Mouse (Mus musculus): ENCODE measurements around the gene Fcamr.

Gene Fcamr

DNA sequence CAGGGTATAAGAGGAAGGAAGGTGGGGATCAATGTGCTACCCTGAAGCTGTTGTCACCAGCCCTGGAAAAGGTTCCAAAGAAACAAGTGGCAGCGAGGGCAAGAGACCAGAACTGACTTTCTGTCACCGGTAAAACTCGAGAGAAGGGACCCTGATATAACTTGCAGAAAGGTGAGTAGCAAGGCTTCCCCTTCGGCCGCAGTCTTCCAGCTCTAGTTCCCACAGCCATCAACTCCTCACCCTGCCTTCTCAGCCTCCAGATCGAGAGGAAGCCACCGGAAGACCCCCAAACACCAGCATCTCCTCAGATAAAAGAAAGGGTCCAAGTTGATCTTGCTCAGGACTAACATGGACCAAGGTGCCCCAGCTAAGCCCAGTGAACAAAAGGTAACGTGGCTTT, at the start of gene Fcamr:
TSS of gene Fcamr (plus strand) at position 301 of the 400 bp plus-strand sequence.
- no peak for DNase-seq

DNA sequence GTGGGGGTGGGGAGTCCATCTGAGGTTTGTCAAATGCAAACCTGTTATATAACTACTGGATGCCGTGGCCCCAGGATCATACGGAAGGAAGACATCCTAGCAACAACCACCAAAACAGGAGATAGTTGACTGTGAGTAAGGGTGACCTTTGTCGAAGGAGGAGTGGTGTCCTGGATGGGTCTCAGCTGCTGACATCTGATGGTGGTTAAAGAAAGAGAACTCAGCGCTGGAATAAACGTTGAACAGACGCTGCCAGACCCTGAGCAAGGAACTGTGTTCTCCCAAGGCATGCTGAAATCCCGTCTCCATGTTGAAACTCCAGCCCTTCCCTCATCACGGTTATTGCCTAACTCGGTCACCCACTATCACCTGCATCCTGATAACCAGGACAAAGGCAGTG, 41.0 kb upstream of the Fcamr start:
- no peak for DNase-seq

DNA sequence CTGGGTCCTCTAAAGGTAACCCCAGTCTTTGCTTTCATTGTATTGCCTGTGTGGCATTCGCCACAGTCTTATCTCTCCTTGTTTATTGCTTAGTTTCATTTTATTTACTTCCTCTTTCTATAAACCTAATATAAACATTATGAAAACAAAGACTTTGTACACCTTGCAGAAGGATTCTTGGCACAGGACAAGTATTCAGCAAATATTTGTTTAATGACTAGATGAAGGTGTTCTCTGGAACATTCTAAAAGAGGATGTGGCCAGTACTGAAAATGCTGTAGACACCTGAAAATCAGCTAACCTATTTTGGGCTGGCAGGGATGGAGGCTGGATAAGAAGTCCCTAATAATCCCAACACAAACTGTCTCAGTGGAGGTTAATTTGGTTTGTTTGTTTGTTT, 39.1 kb upstream of the Fcamr start:
- DNase-seq: no peak

DNA sequence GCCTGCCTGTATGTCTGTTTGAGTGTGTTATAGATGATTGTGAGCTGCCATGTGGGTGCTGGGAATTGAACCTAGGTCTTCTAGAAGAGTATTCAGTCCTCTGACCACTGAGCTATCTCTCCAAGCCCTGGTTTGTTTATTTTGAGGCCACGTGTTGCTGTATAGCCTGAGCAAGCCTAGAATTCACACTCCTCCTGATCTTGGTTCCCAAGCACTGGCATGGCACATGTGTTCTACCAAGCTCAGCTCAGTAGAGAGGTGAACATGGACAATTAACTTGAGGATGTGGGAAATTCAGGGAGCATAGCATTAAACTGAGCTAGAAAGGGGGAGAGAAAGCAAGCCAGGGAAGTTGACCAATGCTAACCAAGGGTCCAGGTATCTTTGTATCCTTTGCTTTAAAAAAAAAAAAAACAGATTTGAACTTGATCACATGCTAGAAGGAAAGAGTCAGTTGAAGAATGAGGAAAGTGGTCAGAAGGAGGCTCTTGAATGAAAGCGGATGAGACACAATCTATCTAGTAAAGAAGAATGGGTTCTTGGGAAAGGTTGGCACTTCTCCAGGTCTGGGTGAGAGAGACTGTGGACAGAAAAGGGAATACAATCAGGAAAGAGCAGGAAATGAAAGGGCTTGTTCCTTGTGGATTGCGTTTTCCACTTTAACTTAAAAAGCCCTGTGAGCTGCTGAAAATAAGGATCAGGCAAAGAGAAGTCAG, 38.5 kb upstream of the Fcamr start:
- no peak for DNase-seq

DNA sequence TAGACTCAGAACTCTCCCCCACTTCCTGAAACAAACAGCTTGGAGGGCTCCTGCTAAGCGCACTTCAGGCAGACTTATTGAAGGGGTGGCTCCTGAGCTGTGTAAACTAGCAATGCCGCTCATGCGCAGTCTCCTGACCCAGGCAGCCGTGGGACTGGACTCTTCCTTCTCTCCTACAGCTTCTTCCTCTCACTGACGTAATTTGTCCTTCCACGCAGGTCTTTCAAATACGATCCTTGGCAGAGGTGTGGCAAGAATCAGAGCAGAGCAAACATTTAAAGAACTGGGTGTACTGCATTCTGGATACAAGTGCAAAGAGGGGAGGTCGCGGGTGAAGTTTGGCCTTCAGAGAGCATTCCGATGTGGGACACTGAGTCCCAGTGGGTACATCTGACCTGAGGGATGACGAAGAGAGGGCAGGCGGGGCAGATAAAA, 36.7 kb upstream of the Fcamr start:
- no peak for DNase-seq

DNA sequence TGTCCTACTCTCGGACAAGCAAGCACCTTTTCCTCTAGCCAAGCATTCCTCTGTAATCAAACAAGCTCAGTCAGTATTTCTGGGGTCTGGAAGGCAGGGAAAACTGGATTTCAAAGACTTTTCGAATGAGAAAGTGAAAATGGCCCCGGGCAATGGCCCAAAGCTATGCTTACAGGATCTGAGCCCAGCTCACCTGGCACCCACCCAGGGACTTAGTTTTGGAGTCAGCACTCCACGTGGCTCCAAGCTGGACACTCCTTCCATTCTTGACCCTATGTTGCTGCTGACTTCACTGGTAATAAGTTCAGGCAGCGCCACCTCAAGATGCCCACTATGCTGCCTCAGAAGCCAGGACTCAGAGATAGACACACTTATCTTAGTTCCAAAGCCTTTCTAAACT, 33.6 kb upstream of the Fcamr start:
- DNase-seq: no peak

DNA sequence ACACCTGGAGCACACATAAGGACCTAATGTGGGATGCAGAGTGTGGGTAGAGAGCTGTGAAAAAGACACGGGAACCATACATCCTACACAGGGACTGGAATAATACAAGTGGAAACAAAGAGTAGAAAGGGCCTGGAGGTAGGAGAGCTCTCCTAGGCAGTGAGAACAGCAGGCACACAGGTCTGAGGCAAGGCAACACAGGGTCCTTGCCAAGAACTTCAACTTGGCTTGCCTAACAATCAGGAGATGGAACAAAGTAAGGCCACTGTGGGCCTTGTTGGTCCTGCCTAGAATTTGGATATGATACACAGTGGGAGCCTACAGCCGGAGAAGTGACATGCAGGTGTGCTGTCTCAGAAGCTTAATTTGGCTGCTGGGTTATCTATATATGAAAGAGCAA, 30.8 kb upstream of the Fcamr start:
- DNase-seq: no peak

DNA sequence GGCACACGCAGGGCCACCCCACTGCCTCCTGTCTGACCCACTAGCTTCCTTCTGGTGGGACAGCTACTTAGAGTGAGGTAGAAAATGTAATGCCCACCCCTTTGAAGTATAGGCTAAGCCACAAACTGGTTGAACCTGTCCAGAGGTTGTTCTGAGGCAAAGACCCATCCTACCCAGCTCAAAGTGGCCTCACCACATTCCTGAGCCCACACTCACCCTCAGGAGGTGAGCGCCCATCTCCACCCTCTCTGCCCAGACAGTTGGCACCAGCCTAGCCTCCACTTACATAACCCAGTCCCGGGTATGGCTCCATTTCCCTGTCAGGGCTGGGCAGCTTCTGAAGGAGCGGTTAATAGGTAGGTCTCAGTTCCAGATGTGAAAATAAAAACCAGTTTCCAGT, 30.2 kb upstream of the Fcamr start:
- no peak for DNase-seq

DNA sequence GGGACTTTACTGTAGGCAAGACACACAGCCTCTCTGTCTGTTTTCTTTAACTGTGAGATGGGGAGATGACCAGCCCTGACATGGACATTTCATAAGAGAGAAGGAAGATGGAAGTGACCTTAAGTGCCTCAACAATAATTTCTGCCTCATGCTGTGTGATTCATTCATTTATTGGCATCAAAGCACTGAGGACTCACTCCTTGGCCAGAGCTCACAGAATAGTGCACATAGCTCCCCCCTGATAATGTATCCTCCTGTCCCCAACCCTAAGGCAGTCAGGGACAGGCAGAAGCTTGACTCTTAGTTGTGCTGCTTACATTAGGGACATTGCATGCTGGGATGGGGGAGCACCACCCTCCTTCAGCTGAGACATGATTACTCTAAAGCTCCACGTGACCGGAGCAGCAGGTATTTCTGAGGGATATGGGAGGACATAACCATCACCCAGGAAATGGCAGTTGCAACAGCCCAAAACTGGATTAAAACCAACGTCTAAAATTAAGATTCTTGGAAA, 29.7 kb upstream of the Fcamr start:
- DNase-seq: no peak

DNA sequence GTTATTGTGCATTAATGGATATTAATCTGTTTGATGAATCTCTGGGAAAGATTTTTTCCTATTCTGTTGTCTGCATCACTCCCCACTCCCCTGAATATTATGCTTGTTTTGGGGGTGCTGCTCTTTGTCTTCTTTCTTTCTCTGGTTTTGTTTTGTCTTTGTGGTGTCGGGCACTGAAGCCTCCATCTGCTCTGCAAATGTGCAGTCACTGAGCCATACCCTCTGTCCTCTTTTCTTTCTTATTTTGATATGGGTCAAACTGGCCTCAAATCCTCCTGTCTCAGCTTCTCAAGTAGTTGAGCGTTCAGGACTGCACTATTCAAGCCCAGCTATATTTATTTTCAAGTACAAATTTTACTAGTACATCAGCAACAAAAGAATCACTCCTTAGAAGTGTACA, 25.5 kb upstream of the Fcamr start:
- no peak for DNase-seq

DNA sequence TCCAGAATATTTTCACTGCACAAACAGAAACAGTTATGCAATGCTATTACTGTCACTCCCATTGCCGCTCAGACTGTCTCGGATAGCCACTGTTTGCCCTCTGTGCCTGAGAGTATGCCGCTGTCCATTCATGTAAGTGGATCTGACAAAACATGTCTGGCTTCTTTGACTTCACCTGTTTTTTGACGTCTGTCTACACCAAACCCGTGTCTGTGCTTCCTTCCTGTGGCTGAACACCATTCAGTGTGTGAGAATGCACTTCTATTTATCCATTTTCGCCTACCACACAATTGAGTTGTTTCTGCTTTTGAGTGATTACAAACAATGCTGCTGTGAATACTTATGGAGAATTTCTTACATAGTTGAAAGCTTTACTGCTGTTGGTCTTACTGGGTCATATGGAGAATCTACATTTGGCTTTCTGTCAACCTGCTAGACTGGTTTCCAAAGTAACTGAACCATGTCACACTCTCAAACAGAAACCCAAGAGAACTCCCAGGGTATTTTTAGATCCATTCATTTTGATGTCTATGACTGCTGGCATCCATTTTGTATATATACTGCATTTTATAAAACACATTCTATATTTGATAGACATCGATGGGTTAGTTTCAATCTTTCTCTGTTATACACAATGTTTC, 24.9 kb upstream of the Fcamr start:
- no peak for DNase-seq

DNA sequence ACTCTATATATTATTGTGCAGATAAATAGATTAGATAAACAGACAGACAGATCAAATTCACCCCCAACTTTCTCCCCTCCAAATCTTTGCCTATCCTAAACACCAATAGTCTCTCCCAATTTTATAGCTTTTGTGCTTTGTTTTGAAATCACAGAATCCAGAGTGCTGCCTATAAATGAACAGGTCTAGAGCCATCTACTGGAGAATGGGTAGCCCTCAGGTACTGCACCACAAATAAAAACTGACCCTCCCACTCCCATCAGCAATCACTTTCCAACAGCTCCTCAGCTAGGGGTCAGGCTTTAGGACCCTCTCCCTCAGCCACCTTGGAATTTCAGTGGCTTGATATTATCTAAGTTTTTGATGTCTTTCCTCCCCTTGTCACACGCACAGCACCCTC, 24.1 kb upstream of the Fcamr start:
- DNase-seq: no peak

DNA sequence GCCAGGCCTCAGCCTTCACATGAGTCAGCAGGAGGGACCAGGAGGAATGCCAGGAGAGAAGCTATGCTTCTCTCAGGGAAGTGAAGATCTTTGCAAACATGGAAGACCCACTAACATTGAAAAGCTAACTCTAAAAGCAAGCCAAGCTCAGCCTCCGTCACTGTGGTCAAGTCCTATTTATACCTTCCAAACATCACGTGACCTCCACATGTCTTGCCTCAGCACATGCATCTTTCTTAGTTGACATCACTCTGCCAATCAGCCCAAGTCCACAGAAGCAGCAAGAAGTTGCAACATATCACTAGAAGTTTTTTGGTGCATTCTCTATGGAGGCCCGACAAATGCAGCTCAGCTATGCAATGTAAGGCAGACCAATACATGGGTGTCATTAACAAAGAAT, 20.8 kb upstream of the Fcamr start:
- DNase-seq: no peak

DNA sequence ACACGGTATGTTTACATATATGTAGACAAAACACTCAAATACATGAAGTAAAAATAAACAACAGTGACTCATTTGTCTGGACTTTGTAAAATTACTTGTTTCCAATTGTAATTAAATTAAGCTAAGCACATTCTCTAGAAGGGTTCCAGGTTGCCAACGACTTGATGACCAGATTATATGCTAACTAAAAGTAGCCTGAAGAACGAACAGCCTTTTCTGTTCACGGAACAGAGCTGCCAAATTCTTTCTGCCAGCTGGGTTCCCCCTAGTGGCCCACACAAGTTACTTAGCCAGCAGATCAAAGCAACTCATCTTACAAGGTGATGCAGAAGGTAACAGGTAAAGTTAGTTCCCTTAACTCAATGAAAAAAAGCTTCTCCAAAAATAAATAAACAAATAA, 16.6 kb upstream of the Fcamr start:
- peak; percentile 18 to 21 for DNase-seq

DNA sequence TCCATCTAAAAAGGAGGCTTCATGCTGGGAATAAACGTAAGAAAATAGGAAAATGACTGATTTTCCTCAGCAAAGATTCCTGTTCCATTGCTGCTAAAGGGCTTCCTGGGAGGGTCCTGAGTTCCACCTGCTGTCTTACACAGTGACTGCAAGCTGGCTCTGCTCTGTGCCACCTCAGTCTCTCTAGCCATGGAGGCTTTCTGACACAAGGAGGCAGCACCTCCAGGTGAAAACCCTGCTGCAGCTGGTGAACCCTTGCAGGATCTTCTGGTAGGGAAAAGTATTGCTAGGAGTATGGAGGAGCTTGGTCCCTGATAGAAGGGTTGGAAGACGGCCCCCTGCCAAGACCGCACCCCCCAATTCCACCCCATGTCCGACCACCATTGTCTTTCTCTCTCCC, 13.7 kb upstream of the Fcamr start:
- DNase-seq: no peak

DNA sequence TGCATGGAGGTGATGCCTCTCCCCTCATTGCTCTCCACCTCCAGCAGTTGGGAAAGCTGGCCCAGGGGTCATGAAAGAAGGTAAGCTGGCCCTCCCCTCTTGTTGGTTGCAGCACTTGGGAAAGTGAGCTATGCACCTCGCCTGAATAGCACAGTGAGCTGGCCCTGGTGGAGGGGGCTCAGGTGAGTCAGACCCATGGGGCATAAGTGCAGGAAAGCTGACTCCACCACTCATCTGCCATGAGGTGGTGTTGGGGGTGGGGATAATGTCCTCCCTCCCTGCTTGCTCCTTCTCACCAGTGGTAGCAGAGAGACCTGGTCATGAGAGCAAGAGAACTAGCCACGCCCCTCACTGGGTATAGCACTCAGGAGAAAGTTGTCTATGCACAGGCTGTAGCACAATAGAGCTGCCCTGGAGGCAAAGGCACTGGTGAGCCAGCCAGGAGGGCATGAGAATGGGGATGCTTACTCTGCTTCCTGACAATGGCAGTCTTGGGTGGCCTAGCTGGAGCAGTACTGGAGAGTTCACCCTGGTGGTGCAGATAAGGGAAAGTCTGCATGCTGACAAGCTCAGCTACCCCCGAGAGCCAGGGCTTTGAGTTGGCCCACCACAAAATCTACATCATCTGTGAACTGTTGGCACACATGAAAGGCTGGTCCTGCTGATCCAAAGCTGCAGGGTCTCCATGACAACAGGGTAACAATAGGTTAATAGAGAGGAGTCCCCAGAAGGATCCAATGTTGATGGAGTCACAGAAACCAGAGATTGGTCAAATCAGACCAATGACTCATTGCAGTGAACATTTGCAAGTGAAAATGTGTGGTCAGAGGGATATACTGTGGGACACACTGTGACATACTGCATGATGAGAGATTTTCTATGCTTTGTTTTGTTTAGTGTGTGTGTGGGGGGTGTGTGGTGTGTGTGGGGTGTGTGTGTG, 10.9 kb upstream of the Fcamr start:
- DNase-seq: no peak

DNA sequence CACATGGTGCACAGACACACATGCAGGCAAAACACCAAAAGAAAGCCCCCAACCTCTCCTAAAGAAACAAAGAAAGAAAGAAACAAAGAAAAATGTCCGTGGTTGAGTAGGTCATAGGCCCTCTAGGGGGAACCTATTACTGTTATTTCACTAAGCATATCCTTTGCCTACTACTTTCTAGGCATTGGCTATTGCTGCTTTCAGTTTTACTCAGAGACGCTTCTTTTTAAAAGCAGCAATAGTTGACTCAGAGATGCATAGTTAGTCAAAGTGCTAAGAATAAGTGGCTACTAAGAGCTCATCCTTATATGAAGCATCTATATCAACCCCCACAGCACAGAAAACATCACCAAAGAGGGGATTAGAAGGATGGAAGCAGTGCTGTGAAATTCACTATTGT, 5.4 kb upstream of the Fcamr start:
- no peak for DNase-seq

DNA sequence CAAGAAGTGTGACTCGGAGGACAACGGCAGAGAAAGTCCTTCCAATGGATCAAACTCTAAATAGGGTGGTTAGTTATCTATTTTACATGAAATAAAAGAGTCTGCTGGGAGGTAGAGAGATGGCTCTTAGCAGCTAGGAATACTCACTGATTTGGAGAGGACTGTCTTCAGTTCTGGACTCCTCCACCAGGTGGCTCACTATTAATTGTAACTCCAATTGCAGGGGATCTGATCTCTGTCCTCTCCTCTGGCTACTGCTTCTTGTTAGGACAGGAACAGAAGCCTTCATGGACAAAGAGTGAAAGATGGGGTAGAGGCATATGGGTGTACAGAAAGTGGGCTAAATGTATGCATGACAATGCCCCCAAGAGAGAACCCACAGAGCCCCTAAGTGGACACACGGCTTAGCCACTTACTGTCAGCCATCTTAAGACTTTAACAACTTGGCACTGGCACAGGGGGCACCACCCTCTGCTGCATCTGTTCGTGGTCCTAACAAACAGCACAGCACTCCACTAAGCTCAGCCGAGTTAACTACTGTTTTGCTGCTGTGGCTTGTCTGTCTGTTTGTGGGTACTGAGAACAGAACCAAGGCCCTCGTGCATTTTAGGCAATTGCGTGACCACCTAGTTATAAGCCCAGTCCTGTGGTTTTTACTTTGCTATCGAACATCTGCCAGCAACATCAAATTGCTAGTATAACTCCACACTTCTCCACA, 3.6 kb upstream of the Fcamr start:
- DNase-seq: peak; percentile 53 to 74

DNA sequence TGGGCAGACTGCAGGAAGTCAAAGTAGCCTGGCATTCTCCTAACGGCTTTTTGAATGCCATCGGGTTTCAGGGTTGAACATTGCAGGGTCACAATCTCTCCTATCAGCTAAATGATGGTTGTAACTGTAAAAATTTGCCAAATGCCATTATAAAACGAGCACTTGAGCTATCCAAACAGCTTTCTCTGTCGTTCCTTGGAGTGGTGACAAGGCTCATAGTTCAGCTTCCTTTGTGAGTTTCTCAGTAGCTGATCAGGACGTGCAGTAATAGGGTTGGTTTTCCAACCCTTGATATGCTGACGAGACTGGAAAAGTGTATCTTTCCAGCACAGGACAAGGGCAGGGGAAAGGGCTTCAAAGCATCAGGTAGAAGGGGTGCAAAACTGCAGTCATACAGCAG, 2.7 kb upstream of the Fcamr start:
- DNase-seq: no peak

DNA sequence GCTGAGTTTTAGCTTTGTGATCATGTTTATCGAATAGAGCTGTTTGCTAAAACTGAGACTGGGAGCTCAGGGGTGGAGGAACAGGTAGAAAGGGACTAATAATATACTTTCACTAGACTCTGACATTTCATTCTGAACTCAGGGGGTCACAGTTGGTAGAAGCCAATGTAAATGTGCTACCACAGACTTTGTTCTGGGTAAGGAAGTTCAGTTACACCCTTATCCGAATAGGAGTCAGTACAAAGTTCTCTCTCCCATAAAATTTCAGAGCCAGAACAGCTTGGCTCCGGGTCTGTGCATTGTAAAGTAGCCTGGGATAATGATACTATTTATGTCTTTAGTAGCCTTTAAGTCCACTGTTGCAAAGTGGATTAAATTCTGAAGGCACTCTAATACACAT, 2.2 kb upstream of the Fcamr start:
- DNase-seq: no peak

DNA sequence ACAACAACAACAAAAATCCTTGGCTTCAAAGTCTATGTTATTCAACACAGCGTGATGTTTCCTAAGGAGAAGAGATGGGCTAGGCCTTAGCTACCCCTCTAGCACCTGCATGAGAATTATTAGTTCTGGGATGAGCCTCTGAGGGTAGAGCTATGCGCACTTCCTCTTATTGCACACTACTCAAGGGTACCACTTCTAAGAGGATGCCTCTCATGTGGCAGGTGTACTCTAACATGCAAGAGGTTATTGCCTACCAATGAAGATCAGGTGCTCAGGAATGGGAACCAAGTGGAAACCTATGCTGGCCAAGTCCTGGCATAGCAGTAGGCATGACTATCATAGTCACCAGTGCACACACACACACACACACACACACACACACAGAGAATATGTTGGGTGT, 1.3 kb upstream of the Fcamr start:
- no peak for DNase-seq

DNA sequence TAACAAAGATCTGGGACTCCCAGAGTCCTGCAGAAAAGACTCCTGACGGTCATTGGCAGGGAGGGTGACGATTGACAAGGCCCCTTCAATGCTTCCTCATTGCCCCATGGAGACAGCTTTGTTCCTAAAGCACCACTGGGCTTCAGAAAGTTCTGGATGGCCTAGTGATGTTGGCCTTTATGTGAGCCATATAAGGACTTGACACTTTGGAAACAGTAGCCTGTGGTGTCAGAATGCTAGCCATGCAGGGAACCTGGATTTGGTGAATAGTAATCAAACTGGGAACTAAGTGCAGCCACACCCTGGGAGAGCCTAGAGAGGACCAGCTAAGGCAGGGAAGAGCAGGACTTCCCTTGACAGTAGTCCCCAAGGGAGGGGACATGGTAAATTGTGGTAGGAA, 809 bp downstream of the Fcamr start:
- DNase-seq: no peak

DNA sequence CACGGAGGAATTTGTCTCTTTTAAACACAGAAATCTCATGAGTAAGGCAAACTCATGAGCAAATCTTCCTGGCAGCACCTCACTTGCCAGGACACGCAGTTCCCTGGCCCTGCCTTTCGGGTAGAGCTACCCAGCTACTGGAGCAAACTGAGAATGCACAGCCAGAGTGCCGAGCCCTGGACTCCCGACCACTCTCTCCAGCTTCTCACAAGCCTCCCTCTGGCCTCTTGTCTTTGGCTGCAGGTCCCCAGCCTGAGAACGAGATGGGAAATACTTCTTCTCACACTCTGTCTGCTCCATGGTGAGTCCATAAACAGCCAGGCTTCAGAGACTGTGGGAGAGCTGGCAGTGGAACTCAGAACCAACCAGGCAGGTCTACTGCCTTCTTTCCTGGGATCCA, 2.3 kb downstream of the Fcamr start:
- DNase-seq: no peak
